Mouse (Mus musculus): ENCODE measurements around the gene Hmga2.

GRCm38 (mm10) chr10:120443757-120444311 is 32.4 kb downstream of the Hmga2 start:
- TF ChIP-seq EP300 (IDR thresholded peaks at IDR 0.05) (no peak), CTCF (IDR thresholded peaks at IDR 0.05) (no peak)
